Mouse (Mus musculus) CH12.LX (cell line): ENCODE measurements at regions not wholly inside any gene's neighbourhood (a gene's known extent, or its start where the extent isn't known, plus 50 kb on each side); places are given as distances from the start of the nearest gene placed in this dataset.

ENCODE experiments used
- CTCF ChIP-seq, 2 experiments: IDR thresholded peaks in 1 of 2; conservative IDR thresholded peaks in 1 of 2; 2 replicates each; pipeline ENCODE4 v1.5.1; 2011 to 2012; ENCODE audit warnings: low read depth in 2 of 2, low read length in 2 of 2, improper control_type of control experiment in 1 of 2, inconsistent platforms in 1 of 2, mild to moderate bottlenecking in 1 of 2, moderate library complexity in 1 of 2
- ELF1 ChIP-seq: IDR thresholded peaks from 2 replicates; pipeline ENCODE4 v1.6.1; 2014; ENCODE audit warnings: low read depth, mild to moderate bottlenecking, inconsistent platforms, low read length, improper control_type of control experiment
- EP300 ChIP-seq: IDR thresholded peaks from 2 replicates; pipeline ENCODE4 v1.6.1; 2011; ENCODE audit warnings: low read length, improper control_type of control experiment
- ETS1 ChIP-seq: conservative IDR thresholded peaks from 2 replicates; pipeline ENCODE4 v1.6.1; 2012; ENCODE audit warnings: low read depth, mild to moderate bottlenecking, inconsistent platforms, low read length, improper control_type of control experiment, moderate library complexity
- MEF2A ChIP-seq: IDR thresholded peaks from 2 replicates; pipeline ENCODE4 v1.6.1; 2014; ENCODE audit warnings: low read depth, mild to moderate bottlenecking, inconsistent platforms, low read length, improper control_type of control experiment, borderline replicate concordance
- POLR2A ChIP-seq: IDR thresholded peaks from 2 replicates; pipeline ENCODE4 v1.6.1; 2011; ENCODE audit warnings: low read depth, mild to moderate bottlenecking, improper control_type of control experiment, low read length
- POLR2AphosphoS2 ChIP-seq: IDR thresholded peaks from 2 replicates; pipeline ENCODE4 v1.6.1; 2011; ENCODE audit warnings: low read depth, low read length, improper control_type of control experiment
- RCOR1 ChIP-seq: conservative IDR thresholded peaks from 2 replicates; pipeline ENCODE4 v1.6.1; 2012; ENCODE audit warnings: low read depth, mild to moderate bottlenecking, inconsistent platforms, low read length, improper control_type of control experiment
- SIN3A ChIP-seq: IDR thresholded peaks from 2 replicates; pipeline ENCODE4 v1.6.1; 2012; ENCODE audit warnings: low read length, improper control_type of control experiment, inconsistent platforms
- SMC3 ChIP-seq: IDR thresholded peaks from 2 replicates; pipeline ENCODE4 v1.6.1; 2011; ENCODE audit warnings: low read depth, low read length, improper control_type of control experiment
- TBP ChIP-seq: conservative IDR thresholded peaks from 2 replicates; pipeline ENCODE4 v1.6.1; 2011; ENCODE audit warnings: low read depth, low read length, improper control_type of control experiment
- USF1 ChIP-seq: IDR thresholded peaks from 2 replicates; pipeline ENCODE4 v1.6.1; 2014; ENCODE audit warnings: low read depth, mild to moderate bottlenecking, inconsistent platforms, low read length, improper control_type of control experiment

DNA sequence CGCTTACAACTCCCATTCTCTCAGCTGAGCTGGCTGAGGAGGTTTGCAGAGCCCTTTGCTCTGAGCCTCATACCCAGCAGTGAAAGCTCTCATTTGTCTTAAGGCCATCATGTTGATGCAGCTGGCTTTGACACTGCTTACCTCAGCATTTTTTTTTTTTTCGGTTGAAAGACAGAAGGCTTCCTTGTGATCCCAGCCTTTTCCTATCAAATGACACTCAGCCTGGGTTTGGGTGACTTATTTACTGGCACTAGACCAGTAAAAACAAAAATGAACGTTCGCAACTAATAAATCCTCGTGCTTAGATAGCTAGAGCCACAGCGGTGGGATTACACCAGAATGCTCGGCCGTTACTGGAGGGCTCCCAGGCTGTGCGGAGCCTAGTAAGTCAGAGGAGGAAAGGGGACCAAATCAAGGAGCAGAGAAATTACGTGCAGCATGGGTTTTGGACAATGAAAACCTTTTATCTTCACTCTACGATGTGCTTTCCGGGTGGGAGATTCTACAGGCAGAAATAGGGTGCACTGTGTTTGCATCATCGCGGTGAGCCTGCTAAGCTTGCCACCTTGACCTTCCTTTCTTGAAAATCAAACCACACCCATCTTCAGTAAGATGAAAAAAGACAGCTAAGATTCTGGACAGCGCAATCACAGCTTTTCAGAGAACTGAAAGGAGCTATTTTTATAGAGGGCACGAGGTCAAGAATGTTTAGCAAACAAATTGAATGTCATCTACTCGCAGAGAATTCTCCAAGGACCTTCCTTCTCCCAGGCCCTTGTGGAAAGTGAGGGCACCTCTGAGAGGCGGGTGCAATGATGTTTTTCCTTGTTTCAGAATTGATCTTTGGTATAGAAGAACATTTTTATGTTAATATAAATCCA, 302.3 kb upstream of the Mpdz start:
- TF ChIP-seq CTCF (conservative IDR thresholded peaks at IDR 0.05 in 1 of 2, IDR thresholded peaks at IDR 0.05 in 1 of 2; ENCODE audit: low read depth in 2 of 2, low read length in 2 of 2): no peak
- no peak for TF ChIP-seq SMC3
- no peak for TF ChIP-seq ETS1
- no peak for TF ChIP-seq ELF1
- TF ChIP-seq MEF2A: no peak
- TF ChIP-seq EP300: no peak
- no peak for TF ChIP-seq POLR2A
- TF ChIP-seq SIN3A: no peak
- TF ChIP-seq USF1: no peak
- no peak for TF ChIP-seq POLR2AphosphoS2
- TF ChIP-seq RCOR1: no peak
- TF ChIP-seq TBP: no peak
